Mouse (Mus musculus) cerebellum, adult 9-11 months (tissue): ENCODE measurements around the gene Ifi27l2b.

Experiments used
- DNase-seq: peaks from one replicate; pipeline ENCODE4 v3.0.0; 2022

Ifi27l2b gene

DNA sequence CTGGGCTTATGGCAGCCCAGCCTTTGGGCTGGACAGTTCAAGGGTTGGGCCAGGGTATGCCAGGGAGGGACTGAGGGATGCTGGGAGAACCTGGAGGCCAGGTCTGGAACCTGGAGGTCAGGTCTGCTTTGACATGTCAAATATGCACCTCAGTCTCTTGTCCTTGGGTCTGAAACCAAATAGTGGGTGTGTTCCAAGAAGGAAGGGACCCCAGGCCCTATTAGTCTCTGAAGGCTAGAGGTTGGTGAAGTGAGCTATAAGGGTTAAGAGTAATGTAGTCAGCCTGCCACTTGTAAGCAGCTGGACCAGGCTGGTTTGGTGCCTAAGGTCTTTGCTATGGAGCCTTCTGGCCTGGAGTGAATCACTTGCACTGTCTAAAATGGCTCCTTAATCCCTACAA is 22.2 kb downstream of the Ifi27l2b start:
- DNase-seq: no peak

DNA sequence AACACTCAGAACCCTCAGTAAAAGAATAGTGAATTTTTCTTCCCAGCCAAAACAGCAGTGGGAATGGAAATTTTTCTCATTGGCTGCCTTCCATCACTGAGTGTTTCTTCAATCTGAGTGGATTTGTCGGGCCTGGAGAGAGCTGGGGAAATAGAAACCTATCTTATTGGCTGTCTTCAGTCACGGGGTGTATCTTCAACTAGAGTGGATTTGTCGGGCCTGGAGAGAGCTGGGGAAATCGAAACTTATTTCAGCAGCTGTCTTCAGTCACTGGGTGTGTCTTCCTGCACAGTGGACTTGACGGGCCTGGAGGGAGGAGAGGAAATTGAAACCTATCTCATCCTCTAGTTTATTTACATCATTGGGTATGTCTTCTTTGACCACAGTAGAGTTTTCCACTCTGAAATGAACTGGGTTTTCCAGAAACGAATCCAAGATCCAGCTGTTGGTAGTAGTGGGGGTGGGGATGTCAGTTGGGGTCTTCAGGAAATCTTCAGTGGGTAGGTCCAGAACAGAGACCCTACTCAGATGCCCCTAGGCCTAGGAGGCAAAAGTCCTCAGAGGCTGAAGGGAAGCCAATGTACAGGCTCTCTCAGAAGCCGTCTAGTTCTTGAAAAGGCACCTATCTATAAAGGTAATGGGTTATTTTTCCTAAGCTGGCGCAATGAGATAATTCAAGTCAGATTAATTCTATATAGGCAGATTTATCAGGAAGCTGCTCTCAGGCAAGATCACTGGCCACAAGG is 22.9 kb downstream of the Ifi27l2b start, which contains the start of gene Ifi27:
Ifi27 (plus strand) TSS at position 226 of the 746 bp plus-strand sequence.
- peak; percentile 44 for DNase-seq

DNA sequence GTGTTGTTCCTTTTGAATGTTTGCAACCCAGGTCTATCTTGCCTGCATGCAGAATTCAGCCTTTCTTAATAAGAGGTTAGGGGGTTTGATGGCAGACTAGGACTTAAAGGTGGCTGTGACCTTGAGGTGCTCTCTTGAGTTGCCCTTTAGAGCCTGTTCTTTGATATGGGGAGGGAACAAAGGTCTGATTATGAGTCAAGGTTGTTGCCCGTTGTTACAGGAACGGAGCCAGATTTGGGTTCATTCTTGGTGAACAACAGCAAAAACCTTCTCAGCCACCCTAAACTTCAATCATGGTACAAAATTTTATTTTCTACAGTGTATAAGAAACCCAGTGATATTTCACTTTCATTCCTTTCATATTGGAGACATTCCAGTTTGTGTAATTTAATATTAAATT is 23.6 kb downstream of the Ifi27l2b start:
- no peak for DNase-seq

DNA sequence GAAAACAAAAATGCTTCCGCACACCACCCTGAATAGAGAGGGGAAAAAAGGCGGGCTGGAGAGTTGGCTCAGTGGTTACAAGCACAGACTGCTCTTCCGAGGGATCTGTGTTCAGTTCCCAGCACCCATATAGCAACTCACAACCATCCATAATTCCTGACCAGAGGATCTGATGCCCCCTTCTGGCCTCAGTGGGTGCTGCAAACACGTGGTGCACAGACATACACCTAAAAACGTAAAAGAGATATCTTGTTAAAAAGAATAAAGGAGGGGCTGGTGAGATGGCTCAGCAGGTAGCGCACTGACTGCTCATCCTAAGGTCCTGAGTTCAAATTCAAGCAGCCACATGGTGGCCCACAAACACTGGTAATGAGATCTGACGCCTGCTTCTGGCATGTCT is 30.3 kb downstream of the Ifi27l2b start:
- DNase-seq: peak; percentile 62

DNA sequence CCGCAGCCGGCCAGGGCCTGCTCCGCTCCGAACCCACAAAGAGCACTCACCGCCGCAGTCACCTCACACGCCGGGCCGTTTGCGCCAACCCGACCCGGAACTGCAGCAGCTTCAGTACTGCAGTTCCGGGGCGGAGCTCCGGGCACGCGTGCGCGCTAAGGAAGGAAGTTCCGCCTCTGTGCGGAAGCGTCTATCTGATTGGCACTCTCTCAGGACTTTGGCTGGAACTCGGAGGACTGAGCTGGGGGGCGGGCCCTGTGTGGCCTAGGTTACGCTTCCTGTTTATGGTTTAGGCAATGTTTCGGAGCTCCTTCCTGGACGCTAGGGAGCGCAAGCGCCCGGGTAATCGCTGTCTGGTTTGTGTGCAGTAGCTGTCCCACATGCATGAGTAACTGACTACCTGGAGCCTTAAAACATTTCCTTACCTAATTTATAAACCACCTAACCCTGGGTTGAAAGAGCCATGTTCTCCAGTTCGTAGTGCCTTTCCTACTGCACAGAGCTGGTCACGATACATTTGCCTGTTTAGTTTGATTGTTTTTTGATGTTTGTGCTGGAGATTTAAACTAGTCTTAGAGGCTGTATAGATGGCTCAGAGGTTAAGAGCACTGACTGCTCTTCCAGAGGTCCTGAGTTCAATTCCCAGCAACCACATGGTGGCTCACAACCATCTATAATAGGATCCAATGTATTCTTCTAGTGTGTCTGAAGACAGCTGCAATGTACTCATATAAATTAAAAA is 31.1 kb downstream of the Ifi27l2b start, which contains the start of gene Ddx24:
Ddx24 (minus strand) TSS at position 102 of the 742 bp plus-strand sequence.
- DNase-seq: peak; percentile 99

DNA sequence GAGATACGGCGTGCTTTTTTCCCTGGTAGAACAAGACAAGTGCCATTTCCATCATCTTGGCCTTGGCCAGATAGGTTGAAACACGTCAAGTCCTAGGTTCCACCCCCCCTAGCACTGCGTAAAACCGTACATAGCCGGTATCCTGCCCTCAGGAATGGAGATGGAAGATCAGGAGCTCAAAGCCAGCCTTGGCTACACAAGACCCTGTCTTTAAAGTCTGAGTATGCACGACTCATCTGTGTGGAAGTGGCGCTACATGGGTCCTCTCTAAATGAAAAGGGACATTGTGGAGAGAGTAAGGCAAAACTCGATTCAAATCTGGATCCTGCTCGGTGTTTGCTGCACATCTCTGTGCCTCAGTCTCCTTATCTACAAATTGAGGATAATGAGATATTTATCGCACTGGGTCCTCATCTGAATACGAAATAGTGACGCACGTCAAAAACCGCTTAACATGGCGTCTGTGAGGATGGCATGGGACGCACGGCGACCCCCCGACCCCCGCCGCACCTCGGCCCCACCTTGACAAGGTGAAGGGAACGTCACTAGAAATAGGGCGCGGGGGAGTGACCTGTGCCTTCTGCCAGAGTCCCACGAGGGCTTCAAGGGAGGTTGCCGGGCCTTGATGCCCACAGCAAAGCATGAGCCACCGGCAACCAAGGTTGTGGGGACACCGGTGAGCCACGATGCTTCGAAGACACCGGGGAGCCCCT is 31.9 kb downstream of the Ifi27l2b start:
- peak; percentile 51 for DNase-seq

DNA sequence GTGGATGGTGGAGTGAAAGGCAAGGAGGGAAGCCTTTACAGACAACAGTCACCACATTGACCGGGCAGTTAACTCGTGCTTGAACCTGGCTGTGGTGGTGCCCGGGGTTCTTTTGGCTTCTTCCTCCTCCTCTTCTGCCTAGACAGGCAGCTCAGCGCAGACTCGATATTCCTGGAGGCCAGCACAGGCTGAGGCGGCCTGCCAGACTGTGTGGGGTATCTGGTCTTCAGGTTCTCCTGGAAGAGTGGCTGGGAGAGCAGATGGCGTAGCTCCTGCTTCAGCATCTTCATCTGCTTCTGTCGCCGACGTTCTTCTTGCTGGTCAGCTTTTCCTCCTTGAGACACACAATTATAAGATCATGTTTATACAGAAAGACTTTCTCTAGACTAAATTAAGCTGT is 48.9 kb downstream of the Ifi27l2b start:
- DNase-seq: peak; percentile 58

DNA sequence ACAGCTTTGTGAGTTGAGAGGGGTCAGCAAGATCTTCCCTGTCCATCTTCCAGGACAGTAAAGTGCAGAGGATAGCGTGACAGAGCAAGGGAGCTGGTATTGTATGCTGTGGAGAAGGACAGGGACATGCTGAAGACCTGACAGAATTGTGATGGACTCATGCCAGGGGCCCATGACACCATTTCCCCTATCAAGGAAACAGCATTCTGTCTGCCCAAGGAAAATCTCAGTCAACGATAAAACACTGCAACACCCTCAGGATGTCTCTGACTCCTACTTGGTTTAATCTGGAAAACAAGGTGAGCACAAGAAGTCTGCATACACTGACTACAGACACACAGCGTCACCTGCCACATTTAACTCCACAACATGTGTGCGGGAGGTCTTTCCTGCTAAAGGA is 49.3 kb downstream of the Ifi27l2b start, which contains the start of gene 9330161L09Rik:
9330161L09Rik (minus strand) TSS at position 101 of the 400 bp plus-strand sequence.
- DNase-seq: no peak

DNA sequence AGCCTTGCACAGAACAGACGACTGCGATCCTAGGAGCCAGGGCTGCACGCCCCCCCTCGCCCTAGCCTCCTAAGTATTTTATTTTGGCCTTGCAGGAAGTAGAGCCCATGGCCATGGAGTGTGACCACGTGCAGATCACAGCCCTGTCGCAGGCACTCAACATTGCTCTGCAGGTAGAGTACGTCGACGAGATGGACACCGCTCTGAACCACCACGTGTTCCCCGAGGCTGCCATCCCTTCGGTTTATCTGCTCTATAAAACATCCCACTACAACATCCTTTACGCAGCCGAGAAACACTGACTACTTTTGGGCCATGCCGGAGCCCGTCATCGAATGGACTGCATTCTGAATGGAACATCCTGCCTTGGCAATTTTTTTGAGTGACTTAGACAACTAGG is 52.9 kb downstream of the Ifi27l2b start:
- DNase-seq: no peak
